Mouse (Mus musculus): ENCODE measurements at regions not wholly inside any gene's neighbourhood (a gene's known extent, or its start where the extent isn't known, plus 50 kb on each side); places are given as distances from the start of the nearest gene placed in this dataset.

DNA sequence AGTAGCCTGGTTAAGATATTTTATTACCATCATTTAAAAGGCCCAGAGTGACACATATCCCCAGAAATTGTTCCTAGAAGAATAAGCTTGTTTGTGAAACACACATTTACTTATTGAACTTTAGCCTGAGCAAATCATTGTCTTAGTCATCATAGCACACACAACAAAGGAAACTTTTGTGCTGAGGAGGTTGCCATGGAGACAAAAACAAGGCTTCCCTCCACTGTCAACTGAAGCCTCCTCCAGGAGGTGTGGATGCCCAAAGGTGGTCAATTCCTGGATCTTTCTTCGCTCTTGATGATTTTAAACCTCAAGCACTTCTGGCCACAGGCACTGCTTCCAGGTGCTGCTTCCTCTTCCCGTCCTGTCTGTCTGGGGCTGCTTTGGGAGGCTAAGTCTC, 167.3 kb downstream of the Gadd45g start:
- Histone ChIP-seq H3K36me3 (ENCODE audit: control insufficient read depth, insufficient read depth, low read length) (no peaks in the 10 kb centered on the region), H3K4me3 (ENCODE audit: low read length) (no peak overlapping the region), H3K9ac (ENCODE audit: low read length) (no peak overlapping the region), H3K4me2 (ENCODE audit: low read depth, low read length) (no peak overlapping the region), H3K9me3 (ENCODE audit: control insufficient read depth, low read length) (no peaks in the 10 kb centered on the region), H3K27me3 (ENCODE audit: control insufficient read depth, insufficient read depth, low read depth, low read length) (no peaks in the 10 kb centered on the region), H3K27ac (ENCODE audit: low read length) (no peak overlapping the region), H3K4me1 (replicated peaks; ENCODE audit: control insufficient read depth, insufficient read depth, low read length) (peaks cover 3% of the 10 kb centered on the region; the same call in 1 of the 2 replicates)
- WGBS: 72% methylated on average over 2 of the region's 2 CpGs
- ATAC-seq (ENCODE audit: low read depth): no peak

DNA sequence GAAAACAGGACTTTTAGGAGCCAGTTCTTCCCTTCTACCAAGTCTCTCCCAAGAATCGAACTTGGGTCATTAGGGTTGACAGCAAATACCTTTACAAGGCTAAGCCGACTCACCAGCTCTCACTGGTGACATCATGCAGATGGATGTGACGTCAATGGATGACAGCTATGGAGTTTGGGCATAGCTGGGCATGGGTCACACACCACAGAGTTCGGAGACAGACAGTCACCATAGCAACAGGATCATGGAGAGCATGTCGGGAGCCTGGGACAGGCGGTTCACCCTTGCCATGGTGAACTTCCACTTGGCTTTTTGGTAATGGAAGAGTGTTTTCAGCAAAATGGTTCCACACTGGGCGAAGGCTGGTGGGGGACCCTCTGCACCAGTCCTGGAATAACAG, 168.1 kb downstream of the Gadd45g start:
- 70% methylated on average over 7 of the region's 7 CpGs for WGBS
- Histone ChIP-seq H3K9ac (ENCODE audit: low read length) (no peak overlapping the region), H3K27ac (ENCODE audit: low read length) (no peak overlapping the region), H3K4me1 (replicated peaks; ENCODE audit: control insufficient read depth, insufficient read depth, low read length) (peaks cover 3% of the 10 kb centered on the region; the same call in 1 of the 2 replicates), H3K4me2 (ENCODE audit: low read depth, low read length) (no peak overlapping the region), H3K36me3 (ENCODE audit: control insufficient read depth, insufficient read depth, low read length) (no peaks in the 10 kb centered on the region), H3K4me3 (ENCODE audit: low read length) (no peak overlapping the region), H3K27me3 (ENCODE audit: control insufficient read depth, insufficient read depth, low read depth, low read length) (no peaks in the 10 kb centered on the region), H3K9me3 (ENCODE audit: control insufficient read depth, low read length) (no peaks in the 10 kb centered on the region)
- no peak for ATAC-seq (ENCODE audit: low read depth)

DNA sequence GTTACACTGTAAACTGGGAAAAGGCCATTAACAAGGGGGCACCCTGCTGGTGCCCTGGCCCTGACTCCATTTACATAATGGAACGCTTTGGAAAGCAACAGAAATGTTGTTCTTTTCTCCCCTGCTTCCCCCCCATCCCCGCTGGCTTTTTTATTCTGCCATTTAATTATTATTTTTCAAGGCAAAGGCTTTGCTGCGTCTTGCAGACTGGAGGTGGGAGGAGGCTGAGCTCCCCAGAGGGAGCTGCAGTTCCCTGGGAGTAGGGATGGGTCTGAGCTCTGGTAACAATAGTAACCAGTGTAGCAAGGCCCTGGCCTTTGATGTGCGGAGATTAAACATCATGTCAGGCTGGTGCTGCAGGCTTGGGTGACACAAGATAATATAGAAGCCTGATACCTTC, 168.6 kb downstream of the Gadd45g start:
- 36% methylated on average over 4 of the region's 4 CpGs for WGBS
- Histone ChIP-seq H3K27me3 (ENCODE audit: control insufficient read depth, insufficient read depth, low read depth, low read length) (no peaks in the 10 kb centered on the region), H3K4me3 (ENCODE audit: low read length) (no peak overlapping the region), H3K9me3 (ENCODE audit: control insufficient read depth, low read length) (no peaks in the 10 kb centered on the region), H3K27ac (ENCODE audit: low read length) (no peak overlapping the region), H3K9ac (ENCODE audit: low read length) (no peak overlapping the region), H3K4me1 (replicated peaks; ENCODE audit: control insufficient read depth, insufficient read depth, low read length) (peaks cover 3% of the 10 kb centered on the region; the same call in 1 of the 2 replicates), H3K36me3 (ENCODE audit: control insufficient read depth, insufficient read depth, low read length) (no peaks in the 10 kb centered on the region), H3K4me2 (ENCODE audit: low read depth, low read length) (no peak overlapping the region)
- ATAC-seq (ENCODE audit: low read depth): no peak

DNA sequence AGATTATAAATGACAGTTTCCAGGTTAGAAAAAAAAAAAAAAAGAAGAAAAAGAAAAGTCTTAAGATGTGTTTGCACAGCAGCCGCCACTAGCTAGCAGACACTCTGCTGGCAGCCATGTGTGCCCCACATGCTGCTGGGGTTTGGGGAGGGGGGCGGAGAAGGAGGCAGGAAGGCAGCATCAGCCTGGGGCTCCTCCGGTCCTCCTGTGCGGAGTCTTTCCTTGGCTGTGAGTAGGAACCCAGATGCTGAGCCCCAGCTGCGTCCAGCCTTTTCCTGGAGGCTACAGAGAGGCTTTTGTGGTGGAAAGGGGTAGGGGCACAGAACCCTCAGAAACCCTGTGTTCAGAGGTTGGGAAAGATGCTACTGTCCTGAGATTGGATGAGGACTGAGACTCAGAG, 169.0 kb downstream of the Gadd45g start:
- WGBS: 48% methylated on average over 5 of the region's 5 CpGs
- H3K27me3 ChIP-seq (ENCODE audit: control insufficient read depth, insufficient read depth, low read depth, low read length): no peaks in the 10 kb centered on the region
- no peak for ATAC-seq (ENCODE audit: low read depth)
- H3K4me3 ChIP-seq (ENCODE audit: low read length): no peak overlapping the region
- no peak overlapping the region for H3K4me2 ChIP-seq (ENCODE audit: low read depth, low read length)
- no peak overlapping the region for H3K27ac ChIP-seq (ENCODE audit: low read length)
- H3K9me3 ChIP-seq (ENCODE audit: control insufficient read depth, low read length): no peaks in the 10 kb centered on the region
- H3K4me1 ChIP-seq (replicated peaks; ENCODE audit: control insufficient read depth, insufficient read depth, low read length): peaks cover 3% of the 10 kb centered on the region; the same call in 1 of the 2 replicates
- no peak overlapping the region for H3K9ac ChIP-seq (ENCODE audit: low read length)
- H3K36me3 ChIP-seq (ENCODE audit: control insufficient read depth, insufficient read depth, low read length): no peaks in the 10 kb centered on the region

GRCm38 (mm10) chr13:52017598-52018190, 171.2 kb downstream of the Gadd45g start:
- no peaks in the 10 kb centered on the region for H3K9me3 ChIP-seq (ENCODE audit: control insufficient read depth, low read length)
- H3K4me3 ChIP-seq (ENCODE audit: low read length): no peak overlapping the region
- no peak overlapping the region for H3K4me2 ChIP-seq (ENCODE audit: low read depth, low read length)
- ATAC-seq (ENCODE audit: low read depth): no peak
- H3K4me1 ChIP-seq (replicated peaks; ENCODE audit: control insufficient read depth, insufficient read depth, low read length): peaks cover 11% of the 10 kb centered on the region
- H3K9ac ChIP-seq (ENCODE audit: low read length): no peak overlapping the region
- H3K36me3 ChIP-seq (ENCODE audit: control insufficient read depth, insufficient read depth, low read length): no peaks in the 10 kb centered on the region
- H3K27me3 ChIP-seq (ENCODE audit: control insufficient read depth, insufficient read depth, low read depth, low read length): no peaks in the 10 kb centered on the region
- no peak overlapping the region for H3K27ac ChIP-seq (ENCODE audit: low read length)
- WGBS: 65% methylated on average over 11 of the region's 11 CpGs

GRCm38 (mm10) chr13:52019647-52020046, 173.2 kb downstream of the Gadd45g start:
- Histone ChIP-seq H3K4me2 (ENCODE audit: low read depth, low read length) (no peak overlapping the region), H3K27me3 (ENCODE audit: control insufficient read depth, insufficient read depth, low read depth, low read length) (no peaks in the 10 kb centered on the region), H3K4me3 (ENCODE audit: low read length) (no peak overlapping the region), H3K9me3 (ENCODE audit: control insufficient read depth, low read length) (no peaks in the 10 kb centered on the region), H3K4me1 (replicated peaks; ENCODE audit: control insufficient read depth, insufficient read depth, low read length) (peaks cover 22% of the 10 kb centered on the region), H3K27ac (ENCODE audit: low read length) (no peak overlapping the region), H3K36me3 (ENCODE audit: control insufficient read depth, insufficient read depth, low read length) (no peaks in the 10 kb centered on the region), H3K9ac (ENCODE audit: low read length) (no peak overlapping the region)
- WGBS: 76% methylated on average over 8 of the region's 8 CpGs
- ATAC-seq (ENCODE audit: low read depth): no peak

DNA sequence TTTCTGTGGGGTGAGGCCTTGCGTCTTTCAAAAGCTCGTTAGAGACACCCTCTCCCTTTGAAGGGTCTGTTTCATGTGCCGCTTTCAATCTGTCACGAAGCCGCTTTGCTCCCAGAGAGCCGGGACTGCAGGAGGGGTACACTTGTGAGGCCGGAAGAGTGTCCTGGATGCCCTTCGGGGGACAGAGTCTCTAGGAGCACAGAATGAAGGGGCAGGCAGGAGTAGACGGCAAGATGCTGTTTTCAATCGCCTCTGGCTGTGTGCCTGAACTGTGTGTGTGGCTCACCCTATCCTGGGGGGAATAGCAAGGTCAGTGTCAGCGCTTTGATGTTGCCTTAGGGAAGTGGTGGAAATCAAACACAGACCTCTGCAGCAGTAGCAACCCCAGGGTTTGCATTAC, 174.7 kb downstream of the Gadd45g start:
- Histone ChIP-seq H3K9ac (ENCODE audit: low read length) (no peak overlapping the region), H3K9me3 (ENCODE audit: control insufficient read depth, low read length) (no peaks in the 10 kb centered on the region), H3K4me1 (replicated peaks; ENCODE audit: control insufficient read depth, insufficient read depth, low read length) (peaks cover 31% of the 10 kb centered on the region), H3K36me3 (ENCODE audit: control insufficient read depth, insufficient read depth, low read length) (no peaks in the 10 kb centered on the region), H3K4me2 (ENCODE audit: low read depth, low read length) (no peak overlapping the region), H3K4me3 (ENCODE audit: low read length) (no peak overlapping the region), H3K27ac (ENCODE audit: low read length) (no peak overlapping the region), H3K27me3 (ENCODE audit: control insufficient read depth, insufficient read depth, low read depth, low read length) (no peaks in the 10 kb centered on the region)
- WGBS: 20% methylated on average over 11 of the region's 11 CpGs
- ATAC-seq (ENCODE audit: low read depth): no peak

GRCm38 (mm10) chr13:52021828-52022227, 175.3 kb downstream of the Gadd45g start:
- peaks cover 31% of the 10 kb centered on the region for H3K4me1 ChIP-seq (replicated peaks; ENCODE audit: control insufficient read depth, insufficient read depth, low read length)
- WGBS: 40% methylated on average over 6 of the region's 6 CpGs
- H3K27ac ChIP-seq (ENCODE audit: low read length): no peak overlapping the region

DNA sequence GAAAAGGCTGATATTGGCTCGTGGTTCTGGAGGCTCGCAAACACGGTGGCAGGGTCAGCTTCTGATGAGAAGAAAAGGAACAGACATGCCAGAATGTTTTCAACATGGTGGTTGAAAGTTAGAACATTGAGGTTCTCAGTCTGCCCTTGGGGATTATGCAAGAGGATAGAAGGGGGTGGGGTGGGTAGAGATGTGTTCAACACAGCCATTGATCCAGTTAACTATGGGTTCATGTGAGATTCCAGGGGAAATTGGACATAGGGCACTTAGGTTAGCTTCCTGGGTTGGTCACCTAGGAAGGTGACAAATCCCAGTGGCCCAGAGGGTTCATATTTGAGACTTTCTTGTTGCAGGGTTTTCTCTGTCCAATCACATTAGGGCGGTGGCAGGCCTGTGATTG, 176.1 kb downstream of the Gadd45g start:
- no peaks in the 10 kb centered on the region for H3K9me3 ChIP-seq (ENCODE audit: control insufficient read depth, low read length)
- H3K27ac ChIP-seq (ENCODE audit: low read length): no peak overlapping the region
- no peaks in the 10 kb centered on the region for H3K36me3 ChIP-seq (ENCODE audit: control insufficient read depth, insufficient read depth, low read length)
- H3K4me1 ChIP-seq (replicated peaks; ENCODE audit: control insufficient read depth, insufficient read depth, low read length): peaks cover 31% of the 10 kb centered on the region
- H3K9ac ChIP-seq (ENCODE audit: low read length): no peak overlapping the region
- no peak overlapping the region for H3K4me3 ChIP-seq (ENCODE audit: low read length)
- no peak overlapping the region for H3K4me2 ChIP-seq (ENCODE audit: low read depth, low read length)
- 91% methylated on average over 4 of the region's 4 CpGs for WGBS
- H3K27me3 ChIP-seq (ENCODE audit: control insufficient read depth, insufficient read depth, low read depth, low read length): no peaks in the 10 kb centered on the region
- ATAC-seq (ENCODE audit: low read depth): no peak

More at GRCm38 (mm10) chr13:52021828-52022227, 175.3 kb downstream of the Gadd45g start:
- no peaks in the 10 kb centered on the region for H3K9me3 ChIP-seq (ENCODE audit: control insufficient read depth, low read length)
- no peak overlapping the region for H3K4me3 ChIP-seq (ENCODE audit: low read length)
- no peaks in the 10 kb centered on the region for H3K36me3 ChIP-seq (ENCODE audit: control insufficient read depth, insufficient read depth, low read length)
- H3K4me2 ChIP-seq (ENCODE audit: low read depth, low read length): no peak overlapping the region
- H3K9ac ChIP-seq (ENCODE audit: low read length): no peak overlapping the region
- no peak for ATAC-seq (ENCODE audit: low read depth)
- no peaks in the 10 kb centered on the region for H3K27me3 ChIP-seq (ENCODE audit: control insufficient read depth, insufficient read depth, low read depth, low read length)

GRCm38 (mm10) chr13:52024349-52024748, 177.9 kb downstream of the Gadd45g start:
- H3K4me2 ChIP-seq (ENCODE audit: low read depth, low read length): peak overlapping the region; percentile 31; the same call in 1 of the 2 replicates
- WGBS: 7% methylated on average over 2 of the region's 2 CpGs
- peak; percentile 72 for ATAC-seq (ENCODE audit: low read depth)

More at GRCm38 (mm10) chr13:52024349-52024748, 177.9 kb downstream of the Gadd45g start:
- Histone ChIP-seq H3K4me1 (replicated peaks; ENCODE audit: control insufficient read depth, insufficient read depth, low read length) (peaks cover 31% of the 10 kb centered on the region), H3K36me3 (ENCODE audit: control insufficient read depth, insufficient read depth, low read length) (no peaks in the 10 kb centered on the region), H3K9ac (ENCODE audit: low read length) (no peak overlapping the region), H3K9me3 (ENCODE audit: control insufficient read depth, low read length) (no peaks in the 10 kb centered on the region), H3K4me3 (ENCODE audit: low read length) (no peak overlapping the region), H3K27me3 (ENCODE audit: control insufficient read depth, insufficient read depth, low read depth, low read length) (no peaks in the 10 kb centered on the region), H3K27ac (ENCODE audit: low read length) (peak overlapping the region; percentile 84)
